Mouse (Mus musculus): Measurements from ENCODE around the gene Zfp790. TPM values are rescaled to one million over a fixed set of nuclear protein-coding genes. Genes with fewer than 3 reads are reported as not detected.

Zfp790 gene
- polyA plus RNA-seq, 1 experiment = not detected

DNA sequence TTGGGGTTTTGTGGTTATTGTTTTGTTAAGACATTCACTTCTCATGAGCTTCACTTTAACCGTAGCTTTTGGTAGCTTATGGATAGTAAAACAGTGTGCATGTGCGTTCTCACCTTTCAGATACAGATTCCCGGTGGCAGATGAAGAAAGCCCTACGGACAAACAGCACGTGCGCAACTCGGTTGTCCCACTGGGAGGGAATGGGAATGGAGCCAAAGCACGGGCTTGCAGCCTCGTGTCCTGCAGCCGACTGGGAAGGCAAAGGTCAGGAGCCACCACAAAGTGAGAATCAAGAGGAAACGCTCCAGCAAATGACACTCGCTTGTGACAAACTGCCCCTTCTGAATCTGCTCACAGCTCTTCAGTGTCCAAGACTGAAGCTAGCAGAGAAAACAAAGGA is 12.1 kb downstream of the Zfp790 start:
- H3K27ac ChIP-seq (ENCODE audit: insufficient read depth, low read depth, low read length) = no peak overlapping the region
- no peak overlapping the region for H3K4me3 ChIP-seq (ENCODE audit: insufficient read depth, low read depth, low read length)
- WGBS = 90% methylated on average over 12 of the region's 12 CpGs
- no peaks in the 10 kb centered on the region for H3K4me1 ChIP-seq (ENCODE audit: control insufficient read depth, insufficient read depth, low read length)
- TF ChIP-seq CTCF (IDR thresholded peaks at IDR 0.05; ENCODE audit: insufficient read depth, low read depth, low read length) = no peak
- TF ChIP-seq POLR2A (IDR thresholded peaks at IDR 0.05; ENCODE audit: insufficient read depth, low read depth, low read length) = no peak

DNA sequence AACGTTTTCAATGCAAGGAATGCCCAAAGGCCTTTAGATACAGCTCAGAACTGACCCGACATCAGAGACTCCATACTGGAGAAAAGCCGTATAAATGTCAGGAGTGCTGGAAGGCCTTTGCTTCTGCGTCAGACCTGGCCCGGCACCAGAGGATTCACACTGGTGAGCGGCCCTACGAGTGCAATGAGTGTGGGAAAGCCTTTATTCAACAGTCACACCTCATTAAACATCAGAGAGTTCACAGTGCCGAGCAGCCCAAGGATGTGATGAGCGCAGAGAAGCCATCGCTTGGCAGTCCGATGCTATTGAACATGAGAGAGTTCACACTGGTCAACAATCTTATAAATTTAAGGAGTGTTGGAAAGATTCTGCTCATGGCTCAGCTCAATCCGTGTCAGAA is 13.9 kb downstream of the Zfp790 start:
- TF ChIP-seq CTCF (IDR thresholded peaks at IDR 0.05; ENCODE audit: insufficient read depth, low read depth, low read length) (no peak), POLR2A (IDR thresholded peaks at IDR 0.05; ENCODE audit: insufficient read depth, low read depth, low read length) (no peak)
- Histone ChIP-seq H3K4me1 (ENCODE audit: control insufficient read depth, insufficient read depth, low read length) (no peaks in the 10 kb centered on the region), H3K4me3 (ENCODE audit: insufficient read depth, low read depth, low read length) (no peak overlapping the region), H3K27ac (ENCODE audit: insufficient read depth, low read depth, low read length) (no peak overlapping the region)
- 85% methylated on average over 12 of the region's 12 CpGs for WGBS

DNA sequence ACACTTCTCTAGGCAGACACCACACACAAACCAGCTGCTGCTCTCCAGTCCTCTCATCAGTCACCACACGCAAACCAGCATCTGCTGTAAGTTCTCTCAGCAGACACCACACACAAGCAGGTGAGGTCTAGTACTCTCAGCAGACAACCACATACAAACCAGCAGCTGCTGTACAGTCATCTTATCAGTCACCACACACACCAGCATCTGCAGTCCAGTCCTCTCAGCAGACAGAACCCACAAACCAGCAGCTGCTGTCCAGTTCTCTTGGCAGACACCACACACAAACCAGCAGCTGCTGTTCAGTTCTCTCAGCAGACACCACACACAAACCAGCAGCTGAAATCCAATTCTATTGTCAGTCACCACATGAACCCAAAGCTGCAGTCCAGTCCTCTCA is 20.9 kb downstream of the Zfp790 start:
- WGBS = 74% methylated on average over 1 of the region's 1 CpGs

DNA sequence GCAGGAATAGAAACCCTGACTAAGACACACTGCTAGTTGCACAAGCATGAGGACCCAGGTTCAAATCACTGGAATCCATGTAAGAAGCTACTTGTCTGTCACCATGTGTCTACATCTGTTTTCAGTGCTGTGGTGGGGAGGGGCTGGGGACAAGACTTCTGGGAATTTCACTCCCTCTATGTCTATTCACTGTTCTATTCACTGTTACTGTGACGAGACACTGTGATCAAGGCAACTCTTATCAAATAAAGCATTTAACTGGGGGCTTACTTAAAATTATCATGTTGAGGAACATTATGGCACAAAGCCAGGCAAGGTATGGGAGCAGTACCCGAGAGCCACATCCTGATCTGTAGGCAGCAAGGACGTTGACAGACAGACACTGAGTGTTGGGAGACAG is 23.3 kb downstream of the Zfp790 start:
- 88% methylated on average over 3 of the region's 3 CpGs for WGBS
- TF ChIP-seq POLR2A (IDR thresholded peaks at IDR 0.05; ENCODE audit: insufficient read depth, low read depth, low read length) = no peak
- TF ChIP-seq CTCF (IDR thresholded peaks at IDR 0.05; ENCODE audit: insufficient read depth, low read depth, low read length) = no peak

More for the DNA sequence above, 20.9 kb downstream of the Zfp790 start:
- Histone ChIP-seq H3K4me3 (ENCODE audit: insufficient read depth, low read depth, low read length) (no peak overlapping the region), H3K27ac (ENCODE audit: insufficient read depth, low read depth, low read length) (no peak overlapping the region), H3K4me1 (ENCODE audit: control insufficient read depth, insufficient read depth, low read length) (no peaks in the 10 kb centered on the region)
- TF ChIP-seq CTCF (IDR thresholded peaks at IDR 0.05; ENCODE audit: insufficient read depth, low read depth, low read length) = no peak
- no peak for TF ChIP-seq POLR2A (IDR thresholded peaks at IDR 0.05; ENCODE audit: insufficient read depth, low read depth, low read length)

DNA sequence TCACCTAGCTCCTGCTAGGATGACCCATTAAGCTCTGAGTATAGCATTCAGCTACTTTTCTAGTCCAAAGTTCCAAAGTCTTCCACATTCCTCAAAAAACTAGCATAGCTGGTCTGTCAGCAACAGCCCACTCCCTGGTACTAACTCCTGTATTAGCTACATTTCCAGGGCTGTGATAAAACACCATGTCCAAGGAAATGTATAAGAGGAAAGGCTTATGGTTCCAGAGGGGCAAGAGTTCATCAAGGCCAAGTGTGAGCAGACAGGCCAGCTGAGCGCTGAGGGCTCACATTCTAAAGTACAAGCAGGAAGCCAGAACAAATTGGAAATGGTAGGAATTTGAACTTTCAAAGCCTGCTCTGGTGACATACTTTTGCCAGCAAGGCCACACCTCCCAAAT is 26.2 kb downstream of the Zfp790 start:
- TF ChIP-seq POLR2A (IDR thresholded peaks at IDR 0.05; ENCODE audit: insufficient read depth, low read depth, low read length) (no peak), CTCF (IDR thresholded peaks at IDR 0.05; ENCODE audit: insufficient read depth, low read depth, low read length) (no peak)
- no peak overlapping the region for H3K4me3 ChIP-seq (ENCODE audit: insufficient read depth, low read depth, low read length)
- no peak overlapping the region for H3K27ac ChIP-seq (ENCODE audit: insufficient read depth, low read depth, low read length)
- 95% methylated on average over 1 of the region's 1 CpGs for WGBS
- H3K4me1 ChIP-seq (ENCODE audit: control insufficient read depth, insufficient read depth, low read length) = no peaks in the 10 kb centered on the region

More for the DNA sequence above, 23.3 kb downstream of the Zfp790 start:
- Histone ChIP-seq H3K27ac (ENCODE audit: insufficient read depth, low read depth, low read length) (no peak overlapping the region), H3K4me3 (ENCODE audit: insufficient read depth, low read depth, low read length) (no peak overlapping the region), H3K4me1 (ENCODE audit: control insufficient read depth, insufficient read depth, low read length) (no peaks in the 10 kb centered on the region)

DNA sequence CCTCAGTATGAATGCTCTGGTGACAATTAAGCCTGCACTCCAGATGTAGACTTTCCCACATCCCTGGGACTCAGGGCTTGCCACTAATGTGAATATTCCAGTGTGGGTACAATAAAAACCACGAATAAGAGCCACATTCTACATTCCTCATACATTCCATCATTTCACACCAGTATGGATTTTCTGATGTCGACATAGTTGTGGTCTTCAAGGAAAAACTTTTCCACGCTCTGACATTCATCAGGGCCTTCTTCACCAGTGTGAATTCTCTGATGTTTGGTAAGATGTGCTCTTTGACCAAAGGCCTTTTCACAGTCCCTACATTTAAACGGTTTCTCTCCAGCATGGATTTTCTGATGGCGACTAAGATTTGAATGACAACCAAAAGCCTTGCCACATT is 28.7 kb downstream of the Zfp790 start:
- TF ChIP-seq CTCF (IDR thresholded peaks at IDR 0.05; ENCODE audit: insufficient read depth, low read depth, low read length) = no peak
- no peak for TF ChIP-seq POLR2A (IDR thresholded peaks at IDR 0.05; ENCODE audit: insufficient read depth, low read depth, low read length)
- Histone ChIP-seq H3K4me3 (ENCODE audit: insufficient read depth, low read depth, low read length) (no peak overlapping the region), H3K27ac (ENCODE audit: insufficient read depth, low read depth, low read length) (no peak overlapping the region), H3K4me1 (ENCODE audit: control insufficient read depth, insufficient read depth, low read length) (no peaks in the 10 kb centered on the region)
- WGBS = 82% methylated on average over 5 of the region's 5 CpGs

DNA sequence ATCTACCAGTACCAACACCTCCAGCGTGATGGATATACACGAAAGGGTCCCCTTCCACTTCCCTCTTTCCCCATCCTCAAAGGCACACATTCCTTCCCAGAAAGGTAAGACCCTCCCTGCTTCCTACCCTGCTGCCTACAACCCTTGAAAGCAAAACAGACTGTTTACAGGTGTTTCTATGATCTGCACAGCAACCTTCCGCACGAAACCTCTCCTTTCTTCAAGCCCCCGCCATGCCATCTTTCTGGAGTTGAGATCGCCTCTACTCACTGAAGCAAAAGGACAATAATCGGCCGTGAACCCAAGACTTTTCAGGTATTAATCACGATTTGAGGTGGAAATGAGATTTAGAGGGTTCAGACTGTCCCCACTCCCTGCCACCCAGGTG is 36.9 kb downstream of the Zfp790 start:
- WGBS = 40% methylated on average over 9 of the region's 9 CpGs
- peak overlapping the region; percentile 76 for H3K4me3 ChIP-seq (ENCODE audit: insufficient read depth, low read depth, low read length)
- H3K27ac ChIP-seq (ENCODE audit: insufficient read depth, low read depth, low read length) = no peak overlapping the region
- TF ChIP-seq POLR2A (IDR thresholded peaks at IDR 0.05; ENCODE audit: insufficient read depth, low read depth, low read length) (no peak), CTCF (IDR thresholded peaks at IDR 0.05; ENCODE audit: insufficient read depth, low read depth, low read length) (no peak)
- peaks cover 6% of the 10 kb centered on the region; the same call in 1 of the 2 replicates for H3K4me1 ChIP-seq (ENCODE audit: control insufficient read depth, insufficient read depth, low read length)

DNA sequence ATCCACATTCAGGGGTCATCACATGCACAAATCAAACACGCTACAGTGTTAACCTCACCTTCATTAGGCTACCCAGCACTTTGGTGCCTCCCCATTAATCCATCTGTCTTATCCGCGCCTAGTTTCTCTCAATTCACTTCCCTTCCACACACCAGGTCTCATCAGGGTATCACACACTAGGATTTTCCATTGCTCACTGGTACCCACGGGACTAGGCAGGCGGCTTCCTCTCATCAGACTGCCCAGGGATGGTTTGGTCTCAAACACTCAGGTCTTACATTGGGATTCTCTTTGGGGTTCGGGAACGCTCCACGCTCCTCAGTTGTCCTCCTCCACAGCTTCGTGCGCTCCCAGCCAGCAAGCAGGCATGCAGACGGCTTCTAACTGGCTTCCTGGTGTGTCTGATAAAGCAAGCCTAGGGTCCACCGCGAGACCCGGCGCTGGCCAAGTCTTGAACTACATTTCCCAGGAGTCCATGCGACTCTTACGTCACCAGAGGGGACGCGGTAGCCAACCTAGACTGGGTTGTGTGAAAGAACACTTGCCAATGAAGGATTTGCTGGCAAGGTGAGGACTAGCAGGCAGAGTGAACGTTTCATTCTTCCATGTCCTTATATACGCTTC is 37.4 kb downstream of the Zfp790 start, which contains the start of gene Zfp940:
Zfp940 (minus strand) TSS at position 451 of the 624 bp plus-strand sequence.
- Histone ChIP-seq H3K27ac (ENCODE audit: insufficient read depth, low read depth, low read length) (peak within 1 kb of the TSS; percentile 10; the same call in 1 of the 2 replicates), H3K4me1 (ENCODE audit: control insufficient read depth, insufficient read depth, low read length) (peaks cover 6% of the 10 kb centered on the region; the same call in 1 of the 2 replicates), H3K4me3 (ENCODE audit: insufficient read depth, low read depth, low read length) (peak within 1 kb of the TSS; percentile 76)
- under 1% methylated on average over 21 of the region's 21 CpGs for WGBS
- no peak for TF ChIP-seq CTCF (IDR thresholded peaks at IDR 0.05; ENCODE audit: insufficient read depth, low read depth, low read length)
- peak; percentile 32; the same call in 1 of the 2 replicates for TF ChIP-seq POLR2A (IDR thresholded peaks at IDR 0.05; ENCODE audit: insufficient read depth, low read depth, low read length)

DNA sequence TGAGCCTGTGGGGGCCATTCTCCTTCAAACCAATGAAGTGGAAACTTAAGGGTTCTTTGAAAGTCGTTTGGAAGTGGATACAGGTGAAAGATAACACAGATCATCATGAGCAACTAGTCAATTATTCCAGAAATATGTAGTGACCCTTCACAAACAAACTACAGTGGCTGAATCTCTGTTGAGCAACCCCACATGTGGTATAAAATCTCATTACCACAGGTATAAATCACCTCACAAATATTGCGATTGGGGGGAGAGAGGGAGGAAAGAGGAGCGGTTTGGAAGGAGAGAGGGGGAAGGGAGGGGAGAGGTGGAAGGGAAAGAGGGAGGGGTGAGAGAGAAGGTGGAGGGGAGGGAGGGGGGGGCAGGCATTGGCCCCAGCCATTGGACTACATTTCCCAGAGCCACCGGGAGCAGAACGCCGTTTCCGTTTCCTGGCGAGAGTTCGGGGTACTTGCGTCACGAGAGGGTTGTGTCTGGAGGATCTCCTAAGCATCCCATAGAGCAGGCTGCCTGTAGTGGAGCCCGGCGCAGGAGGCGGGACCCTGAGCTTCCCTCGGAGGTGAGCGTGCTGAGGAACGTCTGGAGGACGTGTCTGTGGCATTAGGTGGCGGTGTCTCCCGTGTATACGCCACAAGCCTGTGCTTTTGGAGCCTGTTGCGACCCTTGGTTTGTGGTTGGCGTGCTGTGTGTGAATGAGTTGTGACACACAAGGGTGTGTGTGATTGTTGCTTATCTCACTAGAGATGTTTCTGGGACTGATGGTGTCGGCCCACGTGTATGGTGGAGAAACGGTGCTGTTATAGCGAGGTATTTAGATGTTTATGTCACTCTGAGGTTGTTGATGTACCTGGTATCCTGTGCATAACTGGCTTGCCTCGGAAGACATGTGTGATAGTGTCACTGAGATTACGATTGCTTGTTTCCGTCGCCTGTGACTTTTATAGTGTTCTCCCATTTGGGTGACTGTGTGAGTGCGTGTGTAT is 43.9 kb downstream of the Zfp790 start, which contains the start of gene Zfp420:
Zfp420 (plus strand) TSS at position 448 of the 986 bp plus-strand sequence.
- TF ChIP-seq CTCF (IDR thresholded peaks at IDR 0.05; ENCODE audit: insufficient read depth, low read depth, low read length) (no peak), POLR2A (IDR thresholded peaks at IDR 0.05; ENCODE audit: insufficient read depth, low read depth, low read length) (peak; percentile 76)
- 4% methylated on average over 32 of the region's 32 CpGs for WGBS
- no peaks in the 10 kb centered on the region for H3K4me1 ChIP-seq (ENCODE audit: control insufficient read depth, insufficient read depth, low read length)
- peak within 1 kb of the TSS; percentile 67 for H3K4me3 ChIP-seq (ENCODE audit: insufficient read depth, low read depth, low read length)
- no peak within 1 kb of the TSS for H3K27ac ChIP-seq (ENCODE audit: insufficient read depth, low read depth, low read length)

All from olfactory bulb, adult 2 months (tissue).